Mouse (Mus musculus) kidney, adult 2 months (tissue): Measurements from ENCODE around the gene Cfap57. TPM values are rescaled to one million over a fixed set of nuclear protein-coding genes. Genes with fewer than 3 reads are reported as not detected.

Experiments
- DNase-seq: peaks from one replicate; pipeline ENCODE4 v3.0.0; 2021
- H3K27ac ChIP-seq: fragments of 200-500 bp; 2 replicates; pipeline ENCODE4 v1.5.1; 2012; ENCODE audit warnings: low read depth, low read length, control low read depth, inconsistent platforms; ENCODE audit not compliant: insufficient read depth
- H3K27me3 ChIP-seq: fragments of 200-500 bp; replicated peaks from 2 replicates; pipeline ENCODE4 v1.6.1; 2012; ENCODE audit warnings: mild to moderate bottlenecking, moderate library complexity, low read length, inconsistent platforms; ENCODE audit not compliant: control insufficient read depth, insufficient read depth
- H3K36me3 ChIP-seq: fragments of 200-500 bp; 2 replicates; pipeline ENCODE4 v1.6.1; 2012; ENCODE audit warnings: mild to moderate bottlenecking, moderate library complexity, low read length, inconsistent platforms; ENCODE audit not compliant: control insufficient read depth, insufficient read depth
- H3K4me1 ChIP-seq: fragments of 200-500 bp; 2 replicates; pipeline ENCODE4 v1.6.1; 2011; ENCODE audit warnings: low read length; ENCODE audit not compliant: control insufficient read depth, insufficient read depth
- H3K4me3 ChIP-seq: fragments of 200-500 bp; 2 replicates; pipeline ENCODE4 v1.5.1; 2011; ENCODE audit warnings: mild to moderate bottlenecking, low read depth, low read length, control low read depth; ENCODE audit not compliant: insufficient read depth
- CTCF ChIP-seq: fragments of 200-500 bp; conservative IDR thresholded peaks from 2 replicates; pipeline ENCODE4 v1.5.1; 2011; ENCODE audit warnings: low read depth, mild to moderate bottlenecking, control low read depth, low read length, moderate library complexity, mixed read lengths; ENCODE audit not compliant: insufficient read depth, insufficient read length
- POLR2A ChIP-seq: fragments of 200-500 bp; IDR thresholded peaks from one replicate; pipeline ENCODE4 v1.6.1; 2011; ENCODE audit warnings: low read depth, low read length, control low read depth
- WGBS: fragments of 180-500 bp; shearing (Covaris S2); methylation state at CpG from one replicate; pipeline ENCODE4 v1.1.7; 2018; 5-methylcytosine and 5-hydroxymethylcytosine counted together
- polyA plus RNA-seq: library from polyadenylated mRNA; depleted of rRNA; stranded (reverse); fragments of >200 nt; gene quantifications from 2 replicates; pipeline ENCODE4 v1.2.3, GENCODE M21; 2012; rRNA removed

Gene Cfap57
- 0.06 and 0.08 TPM in 2 replicates for polyA plus RNA-seq

DNA sequence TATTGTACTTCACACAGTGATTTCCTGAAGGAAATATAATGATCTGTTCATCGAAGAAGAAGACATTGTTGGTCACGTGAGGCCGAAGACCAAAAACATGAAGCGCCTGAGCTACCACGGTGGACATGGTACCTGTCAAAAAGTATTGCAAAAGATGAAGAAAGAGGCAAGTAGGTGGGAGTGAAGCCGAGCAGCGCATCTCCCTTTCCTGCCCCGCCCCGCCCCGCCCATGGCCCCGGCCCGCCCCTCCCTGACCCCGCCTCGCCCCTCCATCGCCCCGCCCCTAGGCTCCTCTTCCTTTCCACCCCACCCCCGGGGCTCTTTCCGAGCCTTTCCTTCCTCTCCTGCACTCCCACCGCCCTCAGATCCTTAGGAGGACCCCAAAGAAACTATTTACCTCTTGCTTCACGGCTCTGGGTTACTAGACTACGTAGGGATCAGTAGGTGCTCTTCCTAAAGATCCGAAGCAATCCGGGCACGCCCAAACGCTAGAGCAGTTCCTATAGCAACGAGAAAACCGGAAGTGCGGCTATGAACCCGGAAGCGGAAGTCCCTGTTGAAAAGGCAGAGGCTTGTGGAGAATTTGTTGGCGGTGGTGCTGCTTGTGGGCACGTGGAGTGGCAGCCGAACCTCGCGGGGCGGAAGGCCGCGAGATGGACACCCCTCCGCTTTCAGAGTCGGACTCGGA lies at the start of gene Cfap57, which contains the start of gene Ebna1bp2:
Gene Cfap57, minus strand, starts transcription at position 499 of the 688 bp plus-strand sequence.
Gene Ebna1bp2, plus strand, starts transcription at position 521 of the 688 bp plus-strand sequence.
- Histone ChIP-seq H3K27ac (no peak within 1 kb of the TSS), H3K36me3 (no peaks in the 10 kb centered on the region), H3K4me3 (peak within 1 kb of the TSS; percentile 78), H3K27me3 (no peaks in the 10 kb centered on the region), H3K4me1 (peaks cover 3% of the 10 kb centered on the region; the same call in 1 of the 2 replicates)
- WGBS, result under 1% methylated on average over 40 of the region's 41 CpGs
- TF ChIP-seq CTCF (no peak), POLR2A (no peak)
- DNase-seq, result peak; percentile 97

DNA sequence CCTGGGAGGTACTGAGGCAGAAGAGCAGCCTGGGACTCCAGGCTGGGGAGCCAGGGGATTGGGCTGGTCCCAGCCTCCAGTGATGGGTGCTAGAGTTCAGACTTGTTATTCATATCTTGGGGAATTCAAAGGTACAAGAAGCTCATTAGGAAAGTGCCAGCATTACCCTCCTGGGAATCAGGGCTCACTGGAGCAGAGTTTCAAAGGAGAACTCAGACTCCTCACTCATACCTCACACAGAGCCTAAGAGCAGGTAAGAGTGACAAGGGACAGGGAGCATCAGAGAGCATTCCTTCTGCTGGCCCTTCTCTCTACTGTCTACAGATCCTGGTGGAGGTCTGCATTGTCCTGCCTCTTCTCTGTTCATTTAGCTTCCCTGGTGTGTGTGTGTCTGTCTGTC lies 38.1 kb upstream of the Cfap57 start, which contains the start of gene Olfr62:
Gene Olfr62, plus strand, starts transcription at position 301 of the 400 bp plus-strand sequence.
- TF ChIP-seq POLR2A (no peak), CTCF (no peak)
- Histone ChIP-seq H3K27me3 (no peaks in the 10 kb centered on the region), H3K4me1 (no peaks in the 10 kb centered on the region), H3K27ac (no peak within 1 kb of the TSS), H3K36me3 (no peaks in the 10 kb centered on the region), H3K4me3 (no peak within 1 kb of the TSS)
- no peak for DNase-seq

DNA sequence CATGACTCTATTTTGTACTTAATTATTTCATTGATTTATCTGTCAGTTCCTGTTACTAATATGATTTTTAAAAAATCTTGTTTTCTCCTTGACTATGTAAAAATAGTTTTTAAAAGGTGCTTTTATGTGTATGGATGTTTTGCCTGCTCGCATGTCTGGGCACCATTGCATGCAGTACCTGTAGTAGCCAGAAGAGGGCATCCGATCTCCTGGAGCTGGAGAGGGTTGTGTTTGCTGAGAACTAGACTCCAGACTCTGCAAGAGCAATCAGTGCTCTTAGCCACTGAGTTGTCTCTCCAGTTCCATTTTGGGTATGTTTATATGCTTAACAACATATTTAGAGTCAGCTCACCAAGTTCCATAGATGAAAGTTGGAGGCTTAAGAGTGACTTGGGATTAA lies 24.7 kb upstream of the Cfap57 start:
- TF ChIP-seq CTCF (peak; percentile 78), POLR2A (no peak)
- Histone ChIP-seq H3K4me1 (no peaks in the 10 kb centered on the region), H3K4me3 (no peak overlapping the region), H3K27me3 (no peaks in the 10 kb centered on the region), H3K27ac (no peak overlapping the region), H3K36me3 (no peaks in the 10 kb centered on the region)
- WGBS, result 4% methylated on average over 2 of the region's 2 CpGs
- DNase-seq, result peak; percentile 43

DNA sequence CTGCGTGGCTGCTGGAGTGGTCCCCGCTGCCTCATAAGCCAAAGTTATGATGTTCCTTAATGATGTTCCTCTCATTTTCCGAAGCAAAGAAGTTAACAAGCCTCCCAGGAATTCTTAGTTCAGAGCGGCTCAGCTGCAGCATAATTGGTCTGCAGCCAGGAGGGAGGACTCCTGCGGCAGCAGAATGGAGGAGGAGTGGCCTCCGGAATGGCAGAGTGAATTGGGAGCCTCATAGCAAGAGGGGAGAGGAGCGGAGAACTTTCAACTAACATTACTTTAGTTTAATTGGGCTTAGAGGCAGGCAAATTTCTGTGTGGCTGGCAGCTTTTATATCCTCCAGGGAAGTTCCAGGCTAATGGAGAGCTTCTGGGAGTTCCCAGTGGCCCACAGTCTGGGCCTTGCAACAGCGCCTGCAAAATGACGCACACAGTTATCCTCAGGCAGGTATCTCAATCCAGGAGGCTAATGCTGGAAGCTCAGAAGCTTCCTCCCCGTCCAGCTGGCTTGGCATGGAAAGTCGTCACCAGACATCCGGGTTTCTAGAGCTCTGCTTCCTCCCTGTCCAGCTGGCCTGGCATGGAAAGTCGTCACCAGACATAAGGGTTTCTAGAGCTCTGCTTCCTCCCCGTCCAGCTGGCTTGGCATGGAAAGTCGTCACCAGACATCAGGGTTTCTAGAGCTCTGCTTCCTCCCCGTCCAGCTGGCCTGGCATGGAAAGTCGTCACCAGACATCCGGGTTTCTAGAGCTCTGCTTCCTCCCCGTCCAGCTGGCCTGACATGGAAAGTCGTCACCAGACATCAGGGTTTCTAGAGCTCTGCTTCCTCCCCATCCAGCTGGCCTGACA lies 22.0 kb upstream of the Cfap57 start:
- no peaks in the 10 kb centered on the region for H3K36me3 ChIP-seq
- TF ChIP-seq CTCF (no peak), POLR2A (no peak)
- H3K4me1 ChIP-seq, result no peaks in the 10 kb centered on the region
- no peak overlapping the region for H3K27ac ChIP-seq
- no peak overlapping the region for H3K4me3 ChIP-seq
- no peak for DNase-seq
- H3K27me3 ChIP-seq, result no peaks in the 10 kb centered on the region
- 29% methylated on average over 20 of the region's 20 CpGs for WGBS

DNA sequence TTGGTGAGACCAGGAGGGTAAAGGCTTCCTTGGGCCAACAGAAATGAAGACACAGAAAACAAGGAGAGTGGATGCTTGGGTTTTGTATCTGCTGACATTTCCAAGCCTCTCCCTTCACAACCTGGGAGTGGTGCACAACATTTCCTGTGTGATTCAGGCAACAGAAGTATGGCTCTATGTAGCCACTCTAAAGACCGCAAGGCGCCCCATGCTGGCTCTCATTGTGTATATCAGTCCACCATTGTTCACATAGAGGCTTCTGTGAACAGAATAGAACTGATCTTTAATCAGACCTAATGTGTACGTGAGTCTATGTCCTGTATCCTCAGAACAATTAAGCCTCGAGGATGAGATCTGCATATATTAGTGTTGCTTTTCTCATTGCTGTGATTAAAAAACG lies 9.7 kb upstream of the Cfap57 start:
- no peak overlapping the region for H3K4me3 ChIP-seq
- WGBS, result 93% methylated on average over 5 of the region's 5 CpGs
- no peak for TF ChIP-seq POLR2A
- no peak for TF ChIP-seq CTCF
- H3K27ac ChIP-seq, result no peak overlapping the region
- H3K4me1 ChIP-seq, result no peaks in the 10 kb centered on the region
- H3K36me3 ChIP-seq, result no peaks in the 10 kb centered on the region
- no peak for DNase-seq
- no peaks in the 10 kb centered on the region for H3K27me3 ChIP-seq

DNA sequence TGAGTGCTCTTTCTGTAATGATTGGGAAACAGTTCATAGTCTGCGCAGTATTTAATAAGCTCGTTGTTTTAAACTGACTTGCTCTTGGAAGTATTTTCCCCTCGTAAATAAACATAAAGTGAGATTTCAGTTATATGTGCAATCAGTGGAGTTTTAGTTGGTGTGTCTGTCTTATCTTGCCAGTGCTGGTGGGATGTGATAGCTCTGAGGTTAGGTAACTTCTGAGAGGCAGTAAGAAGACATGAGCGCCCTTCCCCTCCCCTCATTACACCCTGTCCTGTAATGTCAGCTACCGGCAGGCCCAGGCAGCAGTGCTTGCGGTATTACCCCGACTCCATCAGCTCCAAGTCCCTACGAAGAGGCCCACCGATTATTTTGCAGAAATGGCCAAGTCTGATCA lies 1.2 kb upstream of the Cfap57 start:
- no peak for TF ChIP-seq POLR2A
- TF ChIP-seq CTCF, result no peak
- H3K4me3 ChIP-seq, result no peak overlapping the region

DNA sequence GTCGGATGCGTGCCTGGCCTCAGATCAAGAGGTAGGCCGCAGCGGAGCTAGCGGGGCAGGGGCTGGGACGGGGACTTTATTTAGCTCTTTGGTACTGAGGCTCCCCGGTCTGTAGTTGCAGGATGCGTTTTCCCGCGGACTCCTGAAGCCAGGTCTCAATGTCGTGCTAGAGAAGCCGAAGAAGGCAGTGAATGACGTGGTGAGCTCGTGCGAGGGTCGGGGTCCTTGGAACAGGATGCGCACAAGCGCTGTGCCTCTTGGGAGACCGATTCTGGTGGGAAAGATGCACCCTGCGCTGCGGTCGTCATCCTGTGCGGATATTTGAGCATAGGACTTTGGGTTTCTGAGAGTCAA lies 367 bp upstream of the Cfap57 start:
- H3K36me3 ChIP-seq, result no peaks in the 10 kb centered on the region
- no peaks in the 10 kb centered on the region for H3K27me3 ChIP-seq
- under 1% methylated on average over 23 of the region's 23 CpGs for WGBS
- peaks cover 3% of the 10 kb centered on the region; the same call in 1 of the 2 replicates for H3K4me1 ChIP-seq
- peak overlapping the region; percentile 78 for H3K4me3 ChIP-seq
- no peak for TF ChIP-seq CTCF
- TF ChIP-seq POLR2A, result no peak
- DNase-seq, result no peak
- H3K27ac ChIP-seq, result no peak overlapping the region

More for the DNA sequence above, 1.2 kb upstream of the Cfap57 start:
- 77% methylated on average over 9 of the region's 9 CpGs for WGBS
- Histone ChIP-seq H3K36me3 (no peaks in the 10 kb centered on the region), H3K4me1 (peaks cover 3% of the 10 kb centered on the region; the same call in 1 of the 2 replicates), H3K27me3 (no peaks in the 10 kb centered on the region), H3K27ac (no peak overlapping the region)
- no peak for DNase-seq
